Mouse (Mus musculus): ENCODE results near the gene Scyl1. TPM values are rescaled to one million over a fixed set of nuclear protein-coding genes. Genes with fewer than 3 reads are reported as not detected.

Gene Scyl1
- polyA plus RNA-seq, 1 experiment from 2014 or later, result 58.6 TPM

- no peaks in the 10 kb centered on the region for H3K9me3 ChIP-seq (ENCODE audit: control insufficient read depth, low read length)
- 59% methylated on average over 43 of the region's 43 CpGs for WGBS
- H3K36me3 ChIP-seq (ENCODE audit: control insufficient read depth, insufficient read depth, low read length), result peaks cover 46% of the 10 kb centered on the region
- H3K4me1 ChIP-seq (replicated peaks; ENCODE audit: control insufficient read depth, insufficient read depth, low read length), result peaks cover 33% of the 10 kb centered on the region
- no peak overlapping the region for H3K9ac ChIP-seq (ENCODE audit: low read depth, low read length)
- ATAC-seq (replicated peaks; ENCODE audit: low FRiP score) (peak; percentile 27; the same call in 1 of the 2 replicates), DNase-seq (ENCODE audit: low spot score) (no peak)
- H3K4me3 ChIP-seq (ENCODE audit: low read depth, low read length), result 0 out of 2 replicates have a peak overlapping the region, but pooled peaks have one; percentile 11
- peak overlapping the region; percentile 37 for H3K4me2 ChIP-seq
- no peak overlapping the region for H3K27ac ChIP-seq (ENCODE audit: low read depth, low read length)
- no peaks in the 10 kb centered on the region for H3K27me3 ChIP-seq (replicated peaks; ENCODE audit: control insufficient read depth, insufficient read depth, low read length)
Observed at GRCm38 (mm10) chr19:5715793-5716688, 55.2 kb downstream of the Scyl1 start.

GRCm38 (mm10) chr19:5713730-5714129, 57.5 kb downstream of the Scyl1 start:
- H3K4me3 ChIP-seq (ENCODE audit: low read depth, low read length), result peak overlapping the region; percentile 7
- no peak for DNase-seq (ENCODE audit: low spot score)

GRCm38 (mm10) chr19:5713255-5713654, 58.0 kb downstream of the Scyl1 start:
- ATAC-seq (replicated peaks; ENCODE audit: low FRiP score) (no peak), DNase-seq (ENCODE audit: low spot score) (no peak)
- WGBS, result 70% methylated on average over 5 of the region's 5 CpGs
- Histone ChIP-seq H3K27ac (ENCODE audit: low read depth, low read length) (peak overlapping the region; percentile 21), H3K9ac (ENCODE audit: low read depth, low read length) (no peak overlapping the region), H3K27me3 (replicated peaks; ENCODE audit: control insufficient read depth, insufficient read depth, low read length) (no peaks in the 10 kb centered on the region), H3K4me2 (peak overlapping the region; percentile 43; the same call in 1 of the 2 replicates), H3K9me3 (ENCODE audit: control insufficient read depth, low read length) (no peaks in the 10 kb centered on the region), H3K4me1 (replicated peaks; ENCODE audit: control insufficient read depth, insufficient read depth, low read length) (peaks cover 31% of the 10 kb centered on the region), H3K36me3 (ENCODE audit: control insufficient read depth, insufficient read depth, low read length) (peaks cover 46% of the 10 kb centered on the region), H3K4me3 (ENCODE audit: low read depth, low read length) (no peak overlapping the region; the same call in 1 of the 2 replicates)

More at GRCm38 (mm10) chr19:5713730-5714129, 57.5 kb downstream of the Scyl1 start:
- Histone ChIP-seq H3K4me2 (peak overlapping the region; percentile 43), H3K27ac (ENCODE audit: low read depth, low read length) (peak overlapping the region; percentile 19; the same call in 1 of the 2 replicates), H3K9me3 (ENCODE audit: control insufficient read depth, low read length) (no peaks in the 10 kb centered on the region), H3K27me3 (replicated peaks; ENCODE audit: control insufficient read depth, insufficient read depth, low read length) (no peaks in the 10 kb centered on the region), H3K9ac (ENCODE audit: low read depth, low read length) (no peak overlapping the region), H3K4me1 (replicated peaks; ENCODE audit: control insufficient read depth, insufficient read depth, low read length) (peaks cover 31% of the 10 kb centered on the region), H3K36me3 (ENCODE audit: control insufficient read depth, insufficient read depth, low read length) (peaks cover 43% of the 10 kb centered on the region)
- ATAC-seq (replicated peaks; ENCODE audit: low FRiP score), result peak; percentile 38
- 27% methylated on average over 2 of the region's 2 CpGs for WGBS

- Histone ChIP-seq H3K27ac (ENCODE audit: low read depth, low read length) (no peak overlapping the region; the same call in 1 of the 2 replicates), H3K9ac (ENCODE audit: low read depth, low read length) (no peak overlapping the region), H3K27me3 (replicated peaks; ENCODE audit: control insufficient read depth, insufficient read depth, low read length) (no peaks in the 10 kb centered on the region), H3K36me3 (ENCODE audit: control insufficient read depth, insufficient read depth, low read length) (peaks cover 48% of the 10 kb centered on the region), H3K4me3 (ENCODE audit: low read depth, low read length) (no peak overlapping the region), H3K4me2 (no peak overlapping the region), H3K4me1 (replicated peaks; ENCODE audit: control insufficient read depth, insufficient read depth, low read length) (peaks cover 25% of the 10 kb centered on the region), H3K9me3 (ENCODE audit: control insufficient read depth, low read length) (no peaks in the 10 kb centered on the region)
- DNase-seq (ENCODE audit: low spot score) (no peak), ATAC-seq (replicated peaks; ENCODE audit: low FRiP score) (no peak)
- 80% methylated on average over 14 of the region's 14 CpGs for WGBS
Observed at GRCm38 (mm10) chr19:5711907-5712460, 59.2 kb downstream of the Scyl1 start.

GRCm38 (mm10) chr19:5711218-5711617, 60.0 kb downstream of the Scyl1 start:
- 32% methylated on average over 3 of the region's 3 CpGs for WGBS
- H3K9ac ChIP-seq (ENCODE audit: low read depth, low read length), result no peak overlapping the region
- no peak for ATAC-seq (replicated peaks; ENCODE audit: low FRiP score)
- no peaks in the 10 kb centered on the region for H3K27me3 ChIP-seq (replicated peaks; ENCODE audit: control insufficient read depth, insufficient read depth, low read length)
- DNase-seq (ENCODE audit: low spot score), result no peak
- H3K4me2 ChIP-seq, result no peak overlapping the region
- H3K4me1 ChIP-seq (replicated peaks; ENCODE audit: control insufficient read depth, insufficient read depth, low read length), result peaks cover 18% of the 10 kb centered on the region
- no peak overlapping the region for H3K27ac ChIP-seq (ENCODE audit: low read depth, low read length)
- H3K9me3 ChIP-seq (ENCODE audit: control insufficient read depth, low read length), result no peaks in the 10 kb centered on the region
- peaks cover 51% of the 10 kb centered on the region for H3K36me3 ChIP-seq (ENCODE audit: control insufficient read depth, insufficient read depth, low read length)
- H3K4me3 ChIP-seq (ENCODE audit: low read depth, low read length), result no peak overlapping the region

GRCm38 (mm10) chr19:5710581-5710980, 60.6 kb downstream of the Scyl1 start:
- ATAC-seq (replicated peaks; ENCODE audit: low FRiP score), result no peak
- no peak for DNase-seq (ENCODE audit: low spot score)
- Histone ChIP-seq H3K27ac (ENCODE audit: low read depth, low read length) (no peak overlapping the region), H3K27me3 (replicated peaks; ENCODE audit: control insufficient read depth, insufficient read depth, low read length) (no peaks in the 10 kb centered on the region), H3K4me3 (ENCODE audit: low read depth, low read length) (no peak overlapping the region), H3K4me2 (no peak overlapping the region), H3K36me3 (ENCODE audit: control insufficient read depth, insufficient read depth, low read length) (peaks cover 48% of the 10 kb centered on the region), H3K9ac (ENCODE audit: low read depth, low read length) (no peak overlapping the region), H3K4me1 (replicated peaks; ENCODE audit: control insufficient read depth, insufficient read depth, low read length) (peaks cover 15% of the 10 kb centered on the region), H3K9me3 (ENCODE audit: control insufficient read depth, low read length) (no peaks in the 10 kb centered on the region)
- 88% methylated on average over 8 of the region's 8 CpGs for WGBS

- Histone ChIP-seq H3K9me3 (ENCODE audit: control insufficient read depth, low read length) (no peaks in the 10 kb centered on the region), H3K9ac (ENCODE audit: low read depth, low read length) (no peak overlapping the region), H3K27me3 (replicated peaks; ENCODE audit: control insufficient read depth, insufficient read depth, low read length) (no peaks in the 10 kb centered on the region), H3K36me3 (ENCODE audit: control insufficient read depth, insufficient read depth, low read length) (peaks cover 46% of the 10 kb centered on the region), H3K4me1 (replicated peaks; ENCODE audit: control insufficient read depth, insufficient read depth, low read length) (peaks cover 19% of the 10 kb centered on the region), H3K4me2 (no peak overlapping the region), H3K27ac (ENCODE audit: low read depth, low read length) (no peak overlapping the region), H3K4me3 (ENCODE audit: low read depth, low read length) (no peak overlapping the region)
- 94% methylated on average over 6 of the region's 6 CpGs for WGBS
- DNase-seq (ENCODE audit: low spot score) (no peak), ATAC-seq (replicated peaks; ENCODE audit: low FRiP score) (no peak)
Observed at GRCm38 (mm10) chr19:5710068-5710467, 61.2 kb downstream of the Scyl1 start.

Measured in liver, embryonic 11.5 days (tissue).